Mouse (Mus musculus) bone marrow, adult 2 months (tissue): ENCODE data around the gene Acat3.

Experiments
- CTCF ChIP-seq: fragments of 200-500 bp; IDR thresholded peaks from 2 replicates; pipeline ENCODE4 v1.5.1; 2011; ENCODE audit warnings: low read length, control low read depth; ENCODE audit not compliant: control insufficient read depth, insufficient read depth
- POLR2A ChIP-seq: fragments of 200-500 bp; IDR thresholded peaks from 2 replicates; pipeline ENCODE4 v1.6.1; 2011; ENCODE audit warnings: low read depth, mild to moderate bottlenecking, control low read depth, low read length, borderline replicate concordance; ENCODE audit not compliant: control insufficient read depth

DNA sequence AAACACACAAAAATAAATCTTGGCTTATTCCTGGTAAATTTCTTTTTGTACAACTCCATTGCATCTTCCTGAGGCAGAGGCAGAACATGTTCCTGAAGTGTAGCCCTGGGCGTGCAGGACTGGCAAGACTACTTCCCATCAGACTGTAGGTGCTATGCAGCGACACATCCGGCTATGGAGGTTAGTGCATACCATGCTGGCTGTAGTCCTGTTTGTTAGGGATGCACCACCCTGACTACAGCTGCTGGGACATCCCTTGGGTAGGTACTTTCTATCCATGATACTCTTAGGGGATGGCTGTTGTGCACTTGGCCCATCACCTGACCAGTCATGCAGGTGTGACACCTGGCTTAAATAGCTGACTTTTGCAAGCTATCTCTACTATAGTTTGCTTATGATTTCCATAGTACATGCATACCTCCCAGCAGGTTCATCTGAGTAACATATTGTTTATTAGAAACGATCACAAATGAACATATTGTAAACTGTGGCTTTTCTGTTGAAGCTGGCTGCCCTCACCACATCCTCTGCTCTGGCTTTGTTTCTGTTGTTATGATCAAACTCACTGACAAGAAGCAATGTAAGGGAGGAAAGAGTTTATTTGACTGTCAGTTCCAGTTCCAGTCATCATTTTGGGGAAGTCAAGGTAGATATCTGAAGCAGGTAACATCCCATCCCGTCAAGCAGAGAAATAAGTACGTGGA lies 2.2 kb upstream of the Acat3 start:
- no peak for TF ChIP-seq CTCF
- no peak for TF ChIP-seq POLR2A
